Mouse (Mus musculus) E14TG2a.4 (cell line): ENCODE measurements around the gene Itga10.

ENCODE experiments used
- CTCF ChIP-seq: conservative IDR thresholded peaks from 2 replicates; pipeline ENCODE4 v1.5.1; 2014; ENCODE audit warnings: low read length
- NANOG ChIP-seq: IDR thresholded peaks from 2 replicates; pipeline ENCODE4 v1.6.1; 2014; ENCODE audit warnings: borderline replicate concordance, low read length, mixed read lengths
- POU5F1 ChIP-seq: IDR thresholded peaks from 2 replicates; pipeline ENCODE4 v1.6.1; 2014; ENCODE audit warnings: low read length, borderline replicate concordance

- TF ChIP-seq CTCF, result no peak; the same call in 1 of the 2 replicates
- no peak for TF ChIP-seq POU5F1
- TF ChIP-seq NANOG, result no peak
Measured at GRCm38 (mm10) chr3:96707903-96708683, 62.7 kb downstream of the Itga10 start, which contains the start of gene Nudt17.
